Mouse (Mus musculus) forebrain, embryonic 11.5 days (tissue): ENCODE data around the gene Cant1. TPM values are rescaled to one million over a fixed set of nuclear protein-coding genes. Genes with fewer than 3 reads are reported as not detected.

Source experiments
- polyA plus RNA-seq: library from polyadenylated mRNA; unstranded; fragments of >200 nt; fragmentation: Nextera tagmentation; extraction: Ambion mirVana; gene quantifications from 2 replicates; pipeline ENCODE4 v1.2.1, GENCODE M21; 2014

The Cant1 gene
- polyA plus RNA-seq, 1 experiment from 2014 or later, result 25.4 TPM

Other genes with a start within 250 kb of the Cant1 start
- 11.5 and 12.1 TPM in 2 replicates for gene Cyth1, start 170.5 kb downstream of the Cant1 start, polyA plus RNA-seq
- 16.7 and 17.3 TPM in 2 replicates for gene Usp36, start 128.8 kb downstream of the Cant1 start, polyA plus RNA-seq
- gene Cep295nl, start 76.6 kb downstream of the Cant1 start, polyA plus RNA-seq, result 0.44 and 0.60 TPM in 2 replicates
- gene Timp2, start 63.3 kb downstream of the Cant1 start, polyA plus RNA-seq, result 48.0 and 50.8 TPM in 2 replicates
- gene Lgals3bp, start 17.0 kb downstream of the Cant1 start, polyA plus RNA-seq, result 0.71 and 1.1 TPM in 2 replicates
- 2.0 and 2.3 TPM in 2 replicates for gene C1qtnf1, start 9.1 kb upstream of the Cant1 start, polyA plus RNA-seq
- gene Engase, start 57.7 kb upstream of the Cant1 start, polyA plus RNA-seq, result 9.0 and 10.6 TPM in 2 replicates